Mouse (Mus musculus) forebrain, embryonic 12.5 days (tissue): ENCODE measurements around the gene Arrdc5. TPM values are rescaled to one million over a fixed set of nuclear protein-coding genes. Genes with fewer than 3 reads are reported as not detected.
"Not testable (repeated sequence)": the region's sequence is repeated elsewhere in the genome, so short reads cannot be mapped to it uniquely, and the experiment has no call there.

Source experiments
- ATAC-seq: fragments of 200-750 bp; cut with Nextera tagmentation; 2 replicates; pipeline ENCODE4 v1.8.0; 2017; ENCODE audit warnings: moderate TSS enrichment; ENCODE audit not compliant: low FRiP score
- H3K27ac ChIP-seq: fragments of 300-500 bp; sonication (generic); 2 replicates; pipeline ENCODE4 v1.5.1; 2016; ENCODE audit warnings: mild to moderate bottlenecking
- H3K27me3 ChIP-seq: fragments of 300-500 bp; sonication (generic); 2 replicates; pipeline ENCODE4 v1.6.1; 2016; ENCODE audit warnings: mild to moderate bottlenecking
- H3K36me3 ChIP-seq: fragments of 300-500 bp; sonication (generic); replicated peaks from 2 replicates; pipeline ENCODE4 v1.6.1; 2016; ENCODE audit warnings: mild to moderate bottlenecking
- H3K4me1 ChIP-seq: fragments of 300-500 bp; sonication (generic); 2 replicates; pipeline ENCODE4 v1.6.1; 2016
- H3K4me2 ChIP-seq: fragments of 300-500 bp; sonication (generic); 2 replicates; pipeline ENCODE4 v1.6.1; 2016; ENCODE audit warnings: mild to moderate bottlenecking, moderate library complexity
- H3K4me3 ChIP-seq: fragments of 300-500 bp; sonication (generic); replicated peaks from 2 replicates; pipeline ENCODE4 v1.5.1; 2016; ENCODE audit warnings: mild to moderate bottlenecking
- H3K9ac ChIP-seq: fragments of 300-500 bp; sonication (generic); 2 replicates; pipeline ENCODE4 v1.6.1; 2016; ENCODE audit warnings: mild to moderate bottlenecking
- H3K9me3 ChIP-seq: fragments of 300-500 bp; sonication (generic); 2 replicates; pipeline ENCODE4 v1.6.1; 2016
- WGBS: fragments of 180-500 bp; shearing (Covaris S2); methylation state at CpG from one replicate; pipeline ENCODE4 v1.1.7; 2016; 5-methylcytosine and 5-hydroxymethylcytosine counted together
- polyA plus RNA-seq: library from polyadenylated mRNA; unstranded; fragments of >200 nt; fragmentation: Nextera tagmentation; extraction: Ambion mirVana; gene quantifications from 2 replicates; pipeline ENCODE4 v1.2.1, GENCODE M21; 2016

Gene Arrdc5
- polyA plus RNA-seq, 1 experiment from 2014 or later = not detected

- not testable (repeated sequence) for H3K9me3 ChIP-seq, H3K4me3 ChIP-seq, H3K9ac ChIP-seq, ATAC-seq, H3K27ac ChIP-seq, H3K27me3 ChIP-seq
- peaks cover 53% of the 10 kb centered on the region for H3K36me3 ChIP-seq
- 94% methylated on average over 19 of the region's 19 CpGs for WGBS
- peaks cover 45% of the 10 kb centered on the region for H3K4me1 ChIP-seq
- H3K4me2 ChIP-seq = peak overlapping the region; percentile 98
These were observed 41.8 kb downstream of the Arrdc5 start for GRCm38 (mm10) chr17:56258269-56258668.

- peak overlapping the region; percentile 70; the same call in 1 of the 2 replicates for H3K27ac ChIP-seq
- 12% methylated on average over 58 of the region's 58 CpGs for WGBS
- H3K9ac ChIP-seq = peak overlapping the region; percentile 69
- peak overlapping the region; percentile 98 for H3K4me2 ChIP-seq
- no peaks in the 10 kb centered on the region for H3K27me3 ChIP-seq
- H3K9me3 ChIP-seq = no peaks in the 10 kb centered on the region
- H3K4me3 ChIP-seq = peak overlapping the region; percentile 72
- no peak for ATAC-seq
- peaks cover 45% of the 10 kb centered on the region for H3K4me1 ChIP-seq
- peaks cover 43% of the 10 kb centered on the region for H3K36me3 ChIP-seq
These were observed 42.7 kb downstream of the Arrdc5 start for GRCm38 (mm10) chr17:56257181-56257894.

- no peaks in the 10 kb centered on the region for H3K9me3 ChIP-seq
- WGBS = under 1% methylated on average over 28 of the region's 28 CpGs
- peak; percentile 91 for ATAC-seq
- peak within 1 kb of the TSS; percentile 69 for H3K9ac ChIP-seq
- H3K4me3 ChIP-seq = peak within 1 kb of the TSS; percentile 72
- H3K36me3 ChIP-seq = peaks cover 35% of the 10 kb centered on the region
- peak within 1 kb of the TSS; percentile 90 for H3K27ac ChIP-seq
- H3K4me2 ChIP-seq = peak within 1 kb of the TSS; percentile 98
- peaks cover 42% of the 10 kb centered on the region for H3K4me1 ChIP-seq
- no peaks in the 10 kb centered on the region for H3K27me3 ChIP-seq
These were observed 43.7 kb downstream of the Arrdc5 start, which contains the start of gene Fem1a for GRCm38 (mm10) chr17:56256239-56256881. Gene Fem1a, plus strand, starts transcription at chr17:56256810.

- Histone ChIP-seq H3K4me2 (peak overlapping the region; percentile 60), H3K27ac (peak overlapping the region; percentile 90), H3K9me3 (no peaks in the 10 kb centered on the region), H3K9ac (peak overlapping the region; percentile 41), H3K27me3 (no peaks in the 10 kb centered on the region), H3K4me1 (peaks cover 43% of the 10 kb centered on the region), H3K4me3 (peak overlapping the region; percentile 72), H3K36me3 (peaks cover 30% of the 10 kb centered on the region)
- under 1% methylated on average over 32 of the region's 32 CpGs for WGBS
- ATAC-seq = peak; percentile 94
These were observed 44.2 kb downstream of the Arrdc5 start for GRCm38 (mm10) chr17:56255863-56256238.

- H3K9me3 ChIP-seq = no peaks in the 10 kb centered on the region
- peak overlapping the region; percentile 60 for H3K4me2 ChIP-seq
- H3K27ac ChIP-seq = peak overlapping the region; percentile 43
- H3K4me1 ChIP-seq = peaks cover 44% of the 10 kb centered on the region
- no peaks in the 10 kb centered on the region for H3K27me3 ChIP-seq
- H3K4me3 ChIP-seq = peak overlapping the region; percentile 72; the same call in 1 of the 2 replicates
- H3K9ac ChIP-seq = no peak overlapping the region
- no peak for ATAC-seq
- WGBS = 20% methylated on average over 9 of the region's 9 CpGs
- peaks cover 25% of the 10 kb centered on the region for H3K36me3 ChIP-seq
These were observed 44.7 kb downstream of the Arrdc5 start for GRCm38 (mm10) chr17:56255429-56255828.

- H3K9ac ChIP-seq = no peak overlapping the region
- H3K9me3 ChIP-seq = no peaks in the 10 kb centered on the region
- ATAC-seq = no peak
- H3K27me3 ChIP-seq = no peaks in the 10 kb centered on the region
- peaks cover 18% of the 10 kb centered on the region for H3K36me3 ChIP-seq
- no peak overlapping the region for H3K4me3 ChIP-seq
- no peak overlapping the region for H3K4me2 ChIP-seq
- H3K27ac ChIP-seq = no peak overlapping the region
- H3K4me1 ChIP-seq = peaks cover 37% of the 10 kb centered on the region
- WGBS = 80% methylated on average over 4 of the region's 4 CpGs
These were observed 45.4 kb downstream of the Arrdc5 start for GRCm38 (mm10) chr17:56254695-56255094.

GRCm38 (mm10) chr17:56251136-56251829, 48.8 kb downstream of the Arrdc5 start:
- Histone ChIP-seq H3K36me3 (no peaks in the 10 kb centered on the region), H3K9me3 (no peaks in the 10 kb centered on the region), H3K4me3 (no peak overlapping the region), H3K4me1 (peaks cover 13% of the 10 kb centered on the region), H3K27me3 (0 out of 2 replicates have a peak, but pooled peaks cover 9% of the 10 kb centered on the region), H3K27ac (peak overlapping the region; percentile 84), H3K4me2 (peak overlapping the region; percentile 22), H3K9ac (no peak overlapping the region)
- 22% methylated on average over 6 of the region's 6 CpGs for WGBS
- peak; percentile 65 for ATAC-seq

- Histone ChIP-seq H3K27ac (no peak overlapping the region), H3K9me3 (no peaks in the 10 kb centered on the region)
- 0 out of 2 replicates have a peak, but pooled peaks have one; percentile 30 for ATAC-seq
These were observed 54.5 kb downstream of the Arrdc5 start for GRCm38 (mm10) chr17:56245608-56246007.

More at GRCm38 (mm10) chr17:56245608-56246007, 54.5 kb downstream of the Arrdc5 start:
- WGBS = 66% methylated on average over 7 of the region's 7 CpGs
- Histone ChIP-seq H3K9ac (no peak overlapping the region), H3K4me1 (peaks cover 5% of the 10 kb centered on the region), H3K36me3 (no peaks in the 10 kb centered on the region), H3K4me2 (no peak overlapping the region), H3K27me3 (peaks cover 24% of the 10 kb centered on the region), H3K4me3 (no peak overlapping the region)

Other genes starting within 250 kb of the Arrdc5 start
- 49.7 and 50.8 TPM in 2 replicates for gene Ubxn6, start 225.3 kb downstream of the Arrdc5 start, polyA plus RNA-seq
- 183 and 188 TPM in 2 replicates for gene Hdgfl2, start 220.7 kb downstream of the Arrdc5 start, polyA plus RNA-seq
- 0.06 and 0.18 TPM in 2 replicates for gene Plin4, start 190.5 kb downstream of the Arrdc5 start, polyA plus RNA-seq
- 0.22 TPM in 1 of 2 replicates, not detected in the other for gene Plin5, start 182.7 kb downstream of the Arrdc5 start, polyA plus RNA-seq
- 0.18 and 0.27 TPM in 2 replicates for gene Lrg1, start 178.3 kb downstream of the Arrdc5 start, polyA plus RNA-seq
- gene Sema6b, start 159.9 kb downstream of the Arrdc5 start, polyA plus RNA-seq = 4.8 and 5.4 TPM in 2 replicates
- 7.5 TPM in 2 replicates for gene Tnfaip8l1, start 137.8 kb downstream of the Arrdc5 start, polyA plus RNA-seq
- 54.5 and 57.3 TPM in 2 replicates for gene Mydgf, start 116.4 kb downstream of the Arrdc5 start, polyA plus RNA-seq
- 43.4 and 48.6 TPM in 2 replicates for gene Dpp9, start 81.4 kb downstream of the Arrdc5 start, polyA plus RNA-seq
- 18.2 and 20.3 TPM in 2 replicates for gene Fem1a, start 43.5 kb downstream of the Arrdc5 start, polyA plus RNA-seq
- 1.5 and 1.7 TPM in 2 replicates for gene Ticam1, start 23.5 kb downstream of the Arrdc5 start, polyA plus RNA-seq
- 28.6 and 28.8 TPM in 2 replicates for gene Plin3, start 7.4 kb downstream of the Arrdc5 start, polyA plus RNA-seq
- 187 and 198 TPM in 2 replicates for gene Uhrf1, start 3.0 kb upstream of the Arrdc5 start, polyA plus RNA-seq
- 61.6 and 63.4 TPM in 2 replicates for gene Kdm4b, start 25.8 kb upstream of the Arrdc5 start, polyA plus RNA-seq
- gene Ptprs, start 176.2 kb upstream of the Arrdc5 start, polyA plus RNA-seq = 330 and 331 TPM in 2 replicates
- gene Znrf4, start 212.1 kb upstream of the Arrdc5 start, polyA plus RNA-seq = not detected in 2 replicates